Mouse (Mus musculus) B cell, adult 67 days (primary cell): ENCODE results near the gene Gca. TPM values are rescaled to one million over a fixed set of nuclear protein-coding genes. Genes with fewer than 3 reads are reported as not detected.

Experiments
- total RNA-seq, 2 experiments: library from RNA; stranded (reverse); gene quantifications; 4 replicates each; pipeline ENCODE4 v1.2.4; 2023

The Gca gene
- under 1 TPM; 0.50 to 0.93 TPM for total RNA-seq

DNA sequence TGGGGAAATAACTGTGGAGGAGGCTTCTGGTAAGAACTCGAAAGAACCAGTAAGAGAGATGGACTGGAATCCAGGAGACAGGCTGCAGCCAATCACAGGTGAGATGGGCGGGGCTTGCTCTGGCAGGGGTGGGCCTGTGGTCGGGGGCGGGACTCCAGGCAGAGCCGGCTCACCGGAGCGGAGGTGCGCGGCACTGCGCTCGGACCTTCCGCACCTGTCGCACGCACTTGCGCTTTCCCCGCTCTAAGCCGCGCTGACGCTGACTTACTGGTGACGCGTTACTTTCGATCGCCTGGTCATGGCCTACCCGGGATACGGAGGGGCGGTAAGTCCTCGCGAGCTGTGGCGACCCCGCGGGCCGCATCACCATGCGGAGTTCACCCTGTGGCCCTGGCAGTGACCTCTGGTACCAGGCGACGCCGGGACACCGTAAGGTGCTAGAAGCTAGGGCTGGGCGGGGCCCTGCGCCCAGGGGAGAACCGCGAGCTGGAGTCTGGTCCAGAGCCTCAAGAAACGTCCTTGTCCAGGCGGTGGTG is at the start of gene Gca:
Gca (plus strand) TSS at position 151 of the 536 bp plus-strand sequence.

DNA sequence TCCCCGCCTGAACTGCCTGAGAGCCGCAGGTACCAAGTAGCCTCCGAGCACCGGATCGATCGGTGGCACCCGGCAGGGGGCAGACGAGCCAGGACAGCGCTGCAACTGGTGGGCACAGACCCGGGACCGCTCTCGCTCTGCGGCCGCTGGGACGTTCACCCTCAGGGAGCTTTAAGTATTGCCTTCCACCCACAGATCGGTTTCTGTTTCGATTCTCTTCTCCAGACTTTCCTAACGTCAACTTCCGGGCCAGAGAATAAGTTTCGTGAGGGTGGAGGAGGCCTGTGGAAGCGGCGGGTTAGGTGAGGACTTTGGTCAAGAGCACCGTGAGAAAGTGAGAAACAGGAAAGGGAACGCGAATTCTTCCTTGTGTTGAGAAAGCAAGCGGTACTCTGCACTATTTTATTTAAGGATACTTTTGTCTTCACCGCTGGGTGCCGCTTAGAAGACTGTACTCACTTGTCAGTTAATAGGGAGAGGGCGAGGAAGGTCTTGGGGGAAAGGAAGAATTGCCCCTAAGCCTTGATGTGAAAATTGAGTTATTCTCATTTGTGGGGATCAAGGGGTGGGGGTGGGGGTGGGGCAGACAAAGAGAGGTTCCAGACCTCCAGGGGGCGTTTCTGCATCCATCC is 18.0 kb upstream of the Gca start, which contains the start of gene Ifih1:
Ifih1 (minus strand) TSS at position 242 of the 632 bp plus-strand sequence.

Other genes starting within 250 kb of the Gca start
- not detected for gene Gcg, start 180.6 kb upstream of the Gca start, total RNA-seq
- gene Fap, start 90.2 kb upstream of the Gca start, total RNA-seq = under 1 TPM in 1 of 2 experiments, not detected in 1; 0.64 TPM
- 1 to 10 TPM; 2.5 to 3.4 TPM for gene Ifih1, start 18.0 kb upstream of the Gca start, total RNA-seq